Mouse (Mus musculus): ENCODE measurements around the gene Rab11b. TPM values are rescaled to one million over a fixed set of nuclear protein-coding genes. Genes with fewer than 3 reads are reported as not detected.

Gene Rab11b
- polyA plus RNA-seq, 1 experiment: 57.9 TPM

DNA sequence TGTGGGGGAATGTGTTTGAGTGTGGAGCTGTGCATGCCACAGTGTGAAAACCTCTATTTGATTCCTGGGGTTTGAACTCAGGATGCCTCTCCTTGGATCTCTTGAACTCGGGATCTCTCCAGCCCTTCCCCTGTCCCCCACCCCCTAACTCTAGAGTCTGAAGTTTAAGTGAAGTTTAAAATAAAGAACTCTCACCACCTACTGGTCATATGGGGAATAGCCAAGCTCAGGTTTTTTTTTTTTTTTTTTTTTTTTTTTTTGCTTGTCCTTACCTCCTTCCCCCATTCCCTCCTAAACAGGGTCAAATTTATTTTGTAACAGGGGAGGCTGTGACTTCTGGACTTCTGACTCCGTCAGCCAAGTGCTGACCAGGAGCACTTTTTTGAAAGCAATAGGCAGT, 41.9 kb upstream of the Rab11b start:
- TF ChIP-seq CTCF (IDR thresholded peaks at IDR 0.05; ENCODE audit: low read depth, low read length): no peak
- no peak for TF ChIP-seq EP300 (IDR thresholded peaks at IDR 0.05; ENCODE audit: insufficient read depth, low read depth, low read length)
- TF ChIP-seq POLR2A (IDR thresholded peaks at IDR 0.05; ENCODE audit: insufficient read depth, low read length): no peak
- Histone ChIP-seq H3K9me3 (replicated peaks; ENCODE audit: control insufficient read depth, insufficient read depth, low read length, poor library complexity, severe bottlenecking) (no peaks in the 10 kb centered on the region), H3K36me3 (ENCODE audit: control insufficient read depth, insufficient read depth, low read length, poor library complexity, severe bottlenecking) (no peaks in the 10 kb centered on the region), H3K27me3 (ENCODE audit: control insufficient read depth, insufficient read depth, low read length, poor library complexity, severe bottlenecking) (no peaks in the 10 kb centered on the region), H3K27ac (ENCODE audit: insufficient read depth, low read length) (no peak overlapping the region), H3K9ac (ENCODE audit: low read depth, poor library complexity, severe bottlenecking) (peak overlapping the region; percentile 34; the same call in 1 of the 2 replicates), H3K4me1 (ENCODE audit: control insufficient read depth, insufficient read depth, low read length) (no peaks in the 10 kb centered on the region), H3K4me3 (ENCODE audit: low read depth, low read length) (no peak overlapping the region)

DNA sequence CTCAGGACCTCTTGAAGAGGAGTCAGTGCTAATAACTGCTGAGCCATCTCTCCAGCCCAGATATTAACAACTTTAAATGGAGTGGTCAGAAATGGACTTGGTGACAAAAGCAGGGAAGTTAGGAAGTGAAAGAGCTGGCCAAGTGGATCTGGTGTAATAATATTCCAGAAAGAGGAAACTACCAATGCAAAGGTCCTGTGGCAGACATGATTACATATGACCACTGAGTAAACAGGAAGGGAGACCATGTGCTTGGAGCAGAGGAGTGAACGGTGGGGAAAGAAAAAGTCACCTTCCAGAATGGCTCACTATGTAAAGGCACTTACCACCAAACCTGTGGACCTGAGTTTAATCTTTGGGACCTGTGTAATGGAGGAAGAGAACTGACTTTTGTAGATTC, 38.9 kb upstream of the Rab11b start:
- Histone ChIP-seq H3K9me3 (replicated peaks; ENCODE audit: control insufficient read depth, insufficient read depth, low read length, poor library complexity, severe bottlenecking) (no peaks in the 10 kb centered on the region), H3K27me3 (ENCODE audit: control insufficient read depth, insufficient read depth, low read length, poor library complexity, severe bottlenecking) (no peaks in the 10 kb centered on the region), H3K36me3 (ENCODE audit: control insufficient read depth, insufficient read depth, low read length, poor library complexity, severe bottlenecking) (no peaks in the 10 kb centered on the region), H3K4me3 (ENCODE audit: low read depth, low read length) (no peak overlapping the region), H3K9ac (ENCODE audit: low read depth, poor library complexity, severe bottlenecking) (no peak overlapping the region), H3K4me1 (ENCODE audit: control insufficient read depth, insufficient read depth, low read length) (no peaks in the 10 kb centered on the region), H3K27ac (ENCODE audit: insufficient read depth, low read length) (no peak overlapping the region)
- TF ChIP-seq POLR2A (IDR thresholded peaks at IDR 0.05; ENCODE audit: insufficient read depth, low read length) (no peak), EP300 (IDR thresholded peaks at IDR 0.05; ENCODE audit: insufficient read depth, low read depth, low read length) (no peak), CTCF (IDR thresholded peaks at IDR 0.05; ENCODE audit: low read depth, low read length) (no peak)

DNA sequence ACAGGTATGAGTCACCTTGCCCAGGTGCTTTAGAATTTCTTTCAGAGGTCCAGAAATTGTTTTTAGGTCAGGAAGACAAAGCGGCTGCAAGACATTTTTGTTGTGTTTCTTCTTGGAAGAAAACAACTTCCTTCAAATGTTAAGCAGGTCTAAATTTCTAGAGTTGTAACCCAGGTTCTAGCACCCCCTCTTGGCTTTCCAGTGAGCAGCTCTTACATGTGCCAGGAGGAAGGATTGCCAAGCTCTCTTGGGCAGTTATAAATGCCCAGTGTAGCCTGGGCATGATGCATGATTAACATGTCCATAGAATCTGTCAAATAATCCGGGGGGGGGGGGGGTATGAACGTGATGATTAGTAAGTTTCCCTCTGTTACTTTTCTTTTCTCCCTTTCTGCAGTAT, 38.0 kb upstream of the Rab11b start:
- Histone ChIP-seq H3K36me3 (ENCODE audit: control insufficient read depth, insufficient read depth, low read length, poor library complexity, severe bottlenecking) (no peaks in the 10 kb centered on the region), H3K27me3 (ENCODE audit: control insufficient read depth, insufficient read depth, low read length, poor library complexity, severe bottlenecking) (no peaks in the 10 kb centered on the region), H3K4me3 (ENCODE audit: low read depth, low read length) (no peak overlapping the region), H3K4me1 (ENCODE audit: control insufficient read depth, insufficient read depth, low read length) (no peaks in the 10 kb centered on the region), H3K9me3 (replicated peaks; ENCODE audit: control insufficient read depth, insufficient read depth, low read length, poor library complexity, severe bottlenecking) (no peaks in the 10 kb centered on the region), H3K27ac (ENCODE audit: insufficient read depth, low read length) (no peak overlapping the region), H3K9ac (ENCODE audit: low read depth, poor library complexity, severe bottlenecking) (no peak overlapping the region)
- TF ChIP-seq CTCF (IDR thresholded peaks at IDR 0.05; ENCODE audit: low read depth, low read length) (no peak), EP300 (IDR thresholded peaks at IDR 0.05; ENCODE audit: insufficient read depth, low read depth, low read length) (no peak), POLR2A (IDR thresholded peaks at IDR 0.05; ENCODE audit: insufficient read depth, low read length) (no peak)

DNA sequence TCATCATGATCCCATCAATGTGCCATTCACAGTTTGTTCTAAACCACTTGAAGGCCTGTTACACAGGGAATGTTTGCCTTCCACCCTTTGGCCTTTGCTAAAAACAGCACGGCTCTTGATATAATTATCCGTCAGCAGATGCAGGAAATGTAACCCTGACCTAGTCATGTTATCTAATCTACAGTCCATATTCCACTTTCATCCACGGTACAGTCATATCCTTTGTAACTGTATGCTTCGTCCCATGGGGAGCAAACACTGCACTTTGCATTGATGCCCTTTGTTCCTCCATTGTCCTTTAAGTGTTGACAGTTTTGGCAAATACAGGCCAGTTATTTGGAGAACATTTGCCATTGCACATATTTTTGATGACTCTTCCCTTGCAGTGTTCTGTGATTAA, 28.4 kb upstream of the Rab11b start:
- H3K4me3 ChIP-seq (ENCODE audit: low read depth, low read length): no peak overlapping the region
- no peak for TF ChIP-seq CTCF (IDR thresholded peaks at IDR 0.05; ENCODE audit: low read depth, low read length)
- no peak for TF ChIP-seq EP300 (IDR thresholded peaks at IDR 0.05; ENCODE audit: insufficient read depth, low read depth, low read length)
- TF ChIP-seq POLR2A (IDR thresholded peaks at IDR 0.05; ENCODE audit: insufficient read depth, low read length): no peak
- H3K36me3 ChIP-seq (ENCODE audit: control insufficient read depth, insufficient read depth, low read length, poor library complexity, severe bottlenecking): no peaks in the 10 kb centered on the region

DNA sequence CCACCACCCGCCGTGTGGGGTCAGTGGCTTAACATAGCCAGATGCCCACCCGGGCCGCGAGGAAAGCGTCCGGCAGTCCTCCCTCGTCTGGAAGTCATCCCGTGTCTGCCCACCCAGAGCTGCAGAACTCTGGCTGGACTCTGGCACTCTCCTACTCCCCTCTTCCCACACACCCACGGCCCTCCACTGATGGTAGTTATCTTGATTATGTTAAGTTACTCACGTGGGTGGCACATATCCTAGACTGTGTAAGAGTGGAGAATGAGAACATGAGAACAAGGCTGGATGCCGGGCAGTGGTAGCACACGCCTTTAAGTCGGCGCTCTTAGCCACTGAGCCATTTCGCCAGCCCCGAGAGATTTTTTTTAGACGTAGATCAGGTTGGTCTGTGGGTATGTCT, 26.0 kb upstream of the Rab11b start:
- H3K36me3 ChIP-seq (ENCODE audit: control insufficient read depth, insufficient read depth, low read length, poor library complexity, severe bottlenecking): no peaks in the 10 kb centered on the region
- no peaks in the 10 kb centered on the region for H3K27me3 ChIP-seq (ENCODE audit: control insufficient read depth, insufficient read depth, low read length, poor library complexity, severe bottlenecking)
- no peak for TF ChIP-seq EP300 (IDR thresholded peaks at IDR 0.05; ENCODE audit: insufficient read depth, low read depth, low read length)
- TF ChIP-seq POLR2A (IDR thresholded peaks at IDR 0.05; ENCODE audit: insufficient read depth, low read length): no peak
- no peak for TF ChIP-seq CTCF (IDR thresholded peaks at IDR 0.05; ENCODE audit: low read depth, low read length)
- no peaks in the 10 kb centered on the region for H3K9me3 ChIP-seq (replicated peaks; ENCODE audit: control insufficient read depth, insufficient read depth, low read length, poor library complexity, severe bottlenecking)
- no peak overlapping the region for H3K27ac ChIP-seq (ENCODE audit: insufficient read depth, low read length)
- H3K4me1 ChIP-seq (ENCODE audit: control insufficient read depth, insufficient read depth, low read length): peaks cover 3% of the 10 kb centered on the region
- no peak overlapping the region for H3K9ac ChIP-seq (ENCODE audit: low read depth, poor library complexity, severe bottlenecking)
- no peak overlapping the region for H3K4me3 ChIP-seq (ENCODE audit: low read depth, low read length)

More for the DNA sequence above, 28.4 kb upstream of the Rab11b start:
- H3K9me3 ChIP-seq (replicated peaks; ENCODE audit: control insufficient read depth, insufficient read depth, low read length, poor library complexity, severe bottlenecking): no peaks in the 10 kb centered on the region
- no peak overlapping the region for H3K27ac ChIP-seq (ENCODE audit: insufficient read depth, low read length)
- H3K27me3 ChIP-seq (ENCODE audit: control insufficient read depth, insufficient read depth, low read length, poor library complexity, severe bottlenecking): no peaks in the 10 kb centered on the region
- H3K9ac ChIP-seq (ENCODE audit: low read depth, poor library complexity, severe bottlenecking): no peak overlapping the region
- H3K4me1 ChIP-seq (ENCODE audit: control insufficient read depth, insufficient read depth, low read length): no peaks in the 10 kb centered on the region

DNA sequence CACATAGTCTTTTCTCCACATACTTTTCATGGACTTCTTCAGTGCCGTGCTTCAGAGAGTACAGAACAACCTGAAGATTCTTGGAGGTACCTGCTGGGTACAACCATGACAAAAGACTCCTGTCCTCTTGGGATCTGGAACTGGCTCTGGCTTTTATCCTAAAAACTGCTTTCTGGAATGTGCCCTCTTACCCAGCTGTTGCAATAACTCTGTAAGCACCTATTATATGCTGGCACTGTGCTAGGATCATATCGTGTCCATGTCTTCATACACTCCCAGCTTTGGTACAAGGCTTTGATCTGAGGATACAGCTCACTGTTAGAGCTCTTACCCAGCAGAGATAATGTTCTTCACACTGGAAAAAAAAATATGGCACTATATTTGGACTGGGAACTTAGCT, 24.6 kb upstream of the Rab11b start:
- Histone ChIP-seq H3K4me1 (ENCODE audit: control insufficient read depth, insufficient read depth, low read length) (peaks cover 3% of the 10 kb centered on the region), H3K9me3 (replicated peaks; ENCODE audit: control insufficient read depth, insufficient read depth, low read length, poor library complexity, severe bottlenecking) (no peaks in the 10 kb centered on the region), H3K36me3 (ENCODE audit: control insufficient read depth, insufficient read depth, low read length, poor library complexity, severe bottlenecking) (no peaks in the 10 kb centered on the region), H3K27me3 (ENCODE audit: control insufficient read depth, insufficient read depth, low read length, poor library complexity, severe bottlenecking) (no peaks in the 10 kb centered on the region), H3K9ac (ENCODE audit: low read depth, poor library complexity, severe bottlenecking) (no peak overlapping the region), H3K4me3 (ENCODE audit: low read depth, low read length) (no peak overlapping the region), H3K27ac (ENCODE audit: insufficient read depth, low read length) (no peak overlapping the region)
- no peak for TF ChIP-seq POLR2A (IDR thresholded peaks at IDR 0.05; ENCODE audit: insufficient read depth, low read length)
- no peak for TF ChIP-seq EP300 (IDR thresholded peaks at IDR 0.05; ENCODE audit: insufficient read depth, low read depth, low read length)
- TF ChIP-seq CTCF (IDR thresholded peaks at IDR 0.05; ENCODE audit: low read depth, low read length): no peak
